23 mouse cellular contexts compared by ENCODE assay signal in genomic region chr11:82189782-82190563, GRCm38 (mm10).
DNase-seq lines count a peak whose midpoint lies in the region; ATAC-seq lines count a peak whose summit lies in the region.
"Had no signal": no experiment of that assay in that cellular context is flagged by ENCODE, and none has a peak within 500 bp of the region (broad histone marks: within the 10 kb centered on the region; RNA-seq: fewer than 3 reads in every experiment).

No protein-coding gene starts in this region.

- no peak overlapping the region for H3K9ac ChIP-seq in hindbrain, embryonic 13.5 days
- H3K9ac ChIP-seq in neural tube, embryonic 12.5 days, result no peak overlapping the region
- H3K9ac ChIP-seq in hindbrain, embryonic 16.5 days (ENCODE audit: low read depth, low read length), result no peak overlapping the region
- no peak overlapping the region for H3K9ac ChIP-seq in neural tube, embryonic 14.5 days (replicated peaks; ENCODE audit: low read depth, low read length)
- H3K9ac ChIP-seq: embryonic facial prominence, embryonic 13.5 days; limb, embryonic 13.5 days; liver, embryonic 12.5 days had no signal

- no peaks in the 10 kb centered on the region for H3K9me3 ChIP-seq in hindbrain, embryonic 13.5 days
- no peaks in the 10 kb centered on the region for H3K9me3 ChIP-seq in hindbrain, embryonic 10.5 days
- no peaks in the 10 kb centered on the region for H3K9me3 ChIP-seq in neural tube, embryonic 12.5 days
- H3K9me3 ChIP-seq in hindbrain, embryonic 16.5 days (ENCODE audit: control insufficient read depth, low read length), result no peaks in the 10 kb centered on the region
- no peaks in the 10 kb centered on the region for H3K9me3 ChIP-seq in neural tube, embryonic 14.5 days (ENCODE audit: control insufficient read depth, low read length)
- H3K9me3 ChIP-seq: embryonic facial prominence, embryonic 13.5 days; heart, embryonic 10.5 days; limb, embryonic 13.5 days; liver, embryonic 12.5 days had no signal

- no peaks in the 10 kb centered on the region for H3K36me3 ChIP-seq in hindbrain, embryonic 13.5 days
- no peaks in the 10 kb centered on the region for H3K36me3 ChIP-seq in hindbrain, embryonic 10.5 days
- no peaks in the 10 kb centered on the region for H3K36me3 ChIP-seq in neural tube, embryonic 12.5 days
- no peaks in the 10 kb centered on the region for H3K36me3 ChIP-seq in hindbrain, embryonic 16.5 days (ENCODE audit: control insufficient read depth, insufficient read depth, low read length)
- no peaks in the 10 kb centered on the region for H3K36me3 ChIP-seq in neural tube, embryonic 14.5 days (ENCODE audit: control insufficient read depth, insufficient read depth, low read length)
- H3K36me3 ChIP-seq: embryonic facial prominence, embryonic 13.5 days; heart, embryonic 10.5 days; limb, embryonic 13.5 days; liver, embryonic 12.5 days had no signal

- DNase-seq in hindbrain, embryonic 10.5 days (ENCODE audit: low spot score), result no peak
- no peak for DNase-seq in neural tube, embryonic 10.5 days (ENCODE audit: extremely low spot score, low spot score)
- no peak for DNase-seq in cerebellum, adult 11 months
- DNase-seq: adrenal gland, postnatal 36 days; cerebellum, adult 18-20 months; cerebellum, postnatal 25 days; kidney, adult 9 months; kidney, postnatal 36 days; lung, adult 18-20 months; lung, postnatal 14 days; right cerebral cortex, postnatal 14 days; thymus, adult 2 months had no signal

- no peak overlapping the region for H3K4me2 ChIP-seq in hindbrain, embryonic 13.5 days
- H3K4me2 ChIP-seq in neural tube, embryonic 12.5 days (replicated peaks), result no peak overlapping the region
- no peak overlapping the region for H3K4me2 ChIP-seq in hindbrain, embryonic 16.5 days (ENCODE audit: low read length)
- H3K4me2 ChIP-seq in neural tube, embryonic 14.5 days (ENCODE audit: low read depth, low read length), result no peak overlapping the region
- H3K4me2 ChIP-seq: embryonic facial prominence, embryonic 13.5 days; limb, embryonic 13.5 days; liver, embryonic 12.5 days had no signal

- H3K4me3 ChIP-seq in hindbrain, embryonic 13.5 days, result no peak overlapping the region
- H3K4me3 ChIP-seq in hindbrain, embryonic 10.5 days, result no peak overlapping the region
- no peak overlapping the region for H3K4me3 ChIP-seq in neural tube, embryonic 12.5 days
- H3K4me3 ChIP-seq in hindbrain, embryonic 16.5 days (ENCODE audit: low read length), result no peak overlapping the region
- no peak overlapping the region for H3K4me3 ChIP-seq in neural tube, embryonic 14.5 days (ENCODE audit: low read depth, low read length)
- H3K4me3 ChIP-seq: embryonic facial prominence, embryonic 13.5 days; heart, embryonic 10.5 days; limb, embryonic 13.5 days; liver, embryonic 12.5 days had no signal

- ATAC-seq in hindbrain, embryonic 13.5 days (ENCODE audit: low FRiP score), result peak; percentile 74; the same call in 1 of the 2 replicates
- ATAC-seq in neural tube, embryonic 12.5 days (ENCODE audit: low FRiP score, low read depth), result peak; percentile 29; the same call in 1 of the 2 replicates
- ATAC-seq in hindbrain, embryonic 16.5 days, result peak; percentile 74
- peak; percentile 73 for ATAC-seq in neural tube, embryonic 14.5 days (ENCODE audit: low read depth)
- ATAC-seq in erythroblast, adult 5-6 weeks (replicated peaks; ENCODE audit: low FRiP score, poor library complexity, severe bottlenecking), result no peak
- ATAC-seq: intestine, embryonic 16.5 days; liver, embryonic 12.5 days had no signal

- H3K4me1 ChIP-seq in hindbrain, embryonic 13.5 days (replicated peaks), result peaks cover 16% of the 10 kb centered on the region
- H3K4me1 ChIP-seq in hindbrain, embryonic 10.5 days (replicated peaks), result no peaks in the 10 kb centered on the region
- no peaks in the 10 kb centered on the region for H3K4me1 ChIP-seq in neural tube, embryonic 12.5 days
- peaks cover 5% of the 10 kb centered on the region; the same call in 1 of the 2 replicates for H3K4me1 ChIP-seq in hindbrain, embryonic 16.5 days (ENCODE audit: control insufficient read depth, insufficient read depth, low read depth, low read length)
- H3K4me1 ChIP-seq in neural tube, embryonic 14.5 days (ENCODE audit: control insufficient read depth, insufficient read depth, low read length), result peaks cover 17% of the 10 kb centered on the region
- H3K4me1 ChIP-seq: heart, embryonic 10.5 days; limb, embryonic 13.5 days; liver, embryonic 12.5 days had no signal

- no peaks in the 10 kb centered on the region for H3K27me3 ChIP-seq in hindbrain, embryonic 13.5 days
- H3K27me3 ChIP-seq in hindbrain, embryonic 10.5 days (ENCODE audit: insufficient read depth, poor library complexity, severe bottlenecking), result no peaks in the 10 kb centered on the region
- H3K27me3 ChIP-seq in neural tube, embryonic 12.5 days (replicated peaks), result no peaks in the 10 kb centered on the region
- no peaks in the 10 kb centered on the region for H3K27me3 ChIP-seq in hindbrain, embryonic 16.5 days (replicated peaks; ENCODE audit: control insufficient read depth, insufficient read depth, low read length)
- no peaks in the 10 kb centered on the region for H3K27me3 ChIP-seq in neural tube, embryonic 14.5 days (ENCODE audit: control insufficient read depth, insufficient read depth, low read length)
- H3K27me3 ChIP-seq: liver, embryonic 12.5 days had no signal

- peak overlapping the region; percentile 76 for H3K27ac ChIP-seq in hindbrain, embryonic 13.5 days
- no peak overlapping the region for H3K27ac ChIP-seq in hindbrain, embryonic 10.5 days
- no peak overlapping the region for H3K27ac ChIP-seq in neural tube, embryonic 12.5 days
- H3K27ac ChIP-seq in hindbrain, embryonic 16.5 days (ENCODE audit: low read depth, low read length), result 0 out of 2 replicates have a peak overlapping the region, but pooled peaks have one; percentile 3
- peak overlapping the region; percentile 73 for H3K27ac ChIP-seq in neural tube, embryonic 14.5 days (ENCODE audit: low read depth, low read length)
- H3K27ac ChIP-seq: embryonic facial prominence, embryonic 13.5 days; heart, embryonic 10.5 days; limb, embryonic 13.5 days; liver, embryonic 12.5 days; stomach, postnatal 0 days had no signal

- WGBS in hindbrain, embryonic 13.5 days, result 53% methylated on average over 13 of the region's 13 CpGs
- 84% methylated on average over 13 of the region's 13 CpGs for WGBS in hindbrain, embryonic 10.5 days
- WGBS in neural tube, embryonic 12.5 days, result 40% methylated on average over 13 of the region's 13 CpGs
- 52% methylated on average over 13 of the region's 13 CpGs for WGBS in hindbrain, embryonic 16.5 days
- 25% methylated on average over 13 of the region's 13 CpGs for WGBS in neural tube, embryonic 14.5 days

Comparison
In these comparisons a context has a peak if more than half of its experiments do, and no peak if none do; other contexts are left out.
1. H3K27ac ChIP-seq: peak in hindbrain, embryonic 13.5 days (single experiment), hindbrain, embryonic 16.5 days (single experiment) and neural tube, embryonic 14.5 days (single experiment); none in hindbrain, embryonic 10.5 days (single experiment) and neural tube, embryonic 12.5 days (single experiment).